Mouse (Mus musculus): Measurements from ENCODE around the gene Tbx4. TPM values are rescaled to one million over a fixed set of nuclear protein-coding genes. Genes with fewer than 3 reads are reported as not detected.

Tbx4 gene
- polyA plus RNA-seq, 1 experiment from 2014 or later: 0.04 TPM

- peaks cover 98% of the 10 kb centered on the region for H3K27me3 ChIP-seq (ENCODE audit: low read depth, poor library complexity, severe bottlenecking)
- peak overlapping the region; percentile 58 for H3K4me3 ChIP-seq
- no peak overlapping the region for H3K27ac ChIP-seq (replicated peaks)
- WGBS: 4% methylated on average over 24 of the region's 24 CpGs
- peaks cover 51% of the 10 kb centered on the region for H3K4me1 ChIP-seq
- DNase-seq (ENCODE audit: low spot score): peak; percentile 35
- no peaks in the 10 kb centered on the region for H3K36me3 ChIP-seq
- H3K9me3 ChIP-seq (replicated peaks): no peaks in the 10 kb centered on the region
Measured at GRCm38 (mm10) chr11:85842596-85843346, 43.5 kb upstream of the Tbx4 start.

GRCm38 (mm10) chr11:85843347-85843692 is 42.9 kb upstream of the Tbx4 start:
- peak overlapping the region; percentile 58 for H3K4me3 ChIP-seq
- H3K9me3 ChIP-seq (replicated peaks): no peaks in the 10 kb centered on the region
- H3K4me1 ChIP-seq: peaks cover 45% of the 10 kb centered on the region
- no peaks in the 10 kb centered on the region for H3K36me3 ChIP-seq
- DNase-seq (ENCODE audit: low spot score): peak; percentile 81
- H3K27ac ChIP-seq (replicated peaks): peak overlapping the region; percentile 65
- WGBS: under 1% methylated on average over 18 of the region's 18 CpGs
- peaks cover 98% of the 10 kb centered on the region for H3K27me3 ChIP-seq (ENCODE audit: low read depth, poor library complexity, severe bottlenecking)

GRCm38 (mm10) chr11:85844144-85844965 is 41.9 kb upstream of the Tbx4 start:
- Histone ChIP-seq H3K4me1 (peaks cover 45% of the 10 kb centered on the region), H3K27ac (replicated peaks) (peak overlapping the region; percentile 65), H3K27me3 (ENCODE audit: low read depth, poor library complexity, severe bottlenecking) (peaks cover 93% of the 10 kb centered on the region), H3K9me3 (replicated peaks) (no peaks in the 10 kb centered on the region), H3K36me3 (no peaks in the 10 kb centered on the region), H3K4me3 (peak overlapping the region; percentile 58)
- peak; percentile 92 for DNase-seq (ENCODE audit: low spot score)
- under 1% methylated on average over 54 of the region's 54 CpGs for WGBS

GRCm38 (mm10) chr11:85844971-85845370 is 41.3 kb upstream of the Tbx4 start:
- no peak for DNase-seq (ENCODE audit: low spot score)
- H3K27ac ChIP-seq (replicated peaks): no peak overlapping the region; the same call in 1 of the 2 replicates
- WGBS: 28% methylated on average over 5 of the region's 5 CpGs
- peaks cover 45% of the 10 kb centered on the region for H3K4me1 ChIP-seq
- H3K36me3 ChIP-seq: no peaks in the 10 kb centered on the region
- peaks cover 91% of the 10 kb centered on the region for H3K27me3 ChIP-seq (ENCODE audit: low read depth, poor library complexity, severe bottlenecking)
- peak overlapping the region; percentile 58 for H3K4me3 ChIP-seq
- no peaks in the 10 kb centered on the region for H3K9me3 ChIP-seq (replicated peaks)

GRCm38 (mm10) chr11:85845921-85846320 is 40.3 kb upstream of the Tbx4 start:
- no peak for DNase-seq (ENCODE audit: low spot score)
- Histone ChIP-seq H3K27ac (replicated peaks) (no peak overlapping the region), H3K27me3 (ENCODE audit: low read depth, poor library complexity, severe bottlenecking) (peaks cover 86% of the 10 kb centered on the region), H3K4me3 (no peak overlapping the region), H3K4me1 (peaks cover 40% of the 10 kb centered on the region), H3K36me3 (no peaks in the 10 kb centered on the region), H3K9me3 (replicated peaks) (no peaks in the 10 kb centered on the region)
- WGBS: 45% methylated on average over 5 of the region's 5 CpGs

DNA sequence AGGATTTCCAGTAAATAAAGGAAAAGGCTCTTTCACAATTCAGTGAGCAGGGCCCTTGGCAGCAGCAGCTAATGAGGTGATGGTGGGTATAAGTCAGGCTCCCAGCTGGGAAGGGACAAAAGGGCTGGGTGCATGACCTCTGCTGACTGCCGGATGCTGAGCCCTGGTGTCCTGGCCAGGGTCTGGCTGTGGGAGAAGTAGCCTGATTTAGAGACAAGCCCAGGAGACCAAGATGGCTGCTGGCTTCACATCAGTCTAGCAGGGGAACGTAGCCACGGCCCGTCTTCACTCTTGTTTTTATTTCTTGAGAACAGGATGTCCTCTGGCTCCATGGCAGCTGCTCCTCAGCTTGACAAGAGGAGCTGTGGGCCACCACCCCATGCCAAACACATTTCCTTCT is 39.7 kb upstream of the Tbx4 start:
- H3K4me3 ChIP-seq: no peak overlapping the region
- DNase-seq (ENCODE audit: low spot score): no peak
- no peak overlapping the region for H3K27ac ChIP-seq (replicated peaks)
- no peaks in the 10 kb centered on the region for H3K36me3 ChIP-seq
- WGBS: 58% methylated on average over 4 of the region's 4 CpGs
- H3K27me3 ChIP-seq (ENCODE audit: low read depth, poor library complexity, severe bottlenecking): peaks cover 83% of the 10 kb centered on the region
- H3K4me1 ChIP-seq: peaks cover 38% of the 10 kb centered on the region
- H3K9me3 ChIP-seq (replicated peaks): no peaks in the 10 kb centered on the region

DNA sequence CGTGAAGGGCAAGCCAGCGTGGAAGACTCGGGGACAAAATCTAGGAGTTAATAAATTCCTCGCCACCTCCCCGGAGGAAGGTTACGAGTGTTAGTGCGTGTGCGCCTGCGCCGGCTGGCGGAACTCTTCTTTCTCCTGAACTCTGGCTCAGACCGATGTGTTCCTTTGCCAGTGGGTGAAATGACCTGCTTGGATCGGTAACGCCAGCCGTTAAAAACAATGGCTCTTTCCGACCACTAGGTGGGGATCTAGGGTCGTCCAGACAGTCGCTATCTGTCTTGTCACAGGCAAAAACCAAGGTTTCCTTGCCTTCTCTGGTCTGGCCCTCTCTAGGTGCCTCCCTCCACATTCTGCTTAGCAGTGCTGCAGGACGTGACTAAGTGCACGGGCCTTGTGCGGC is 37.2 kb upstream of the Tbx4 start:
- peak; percentile 82 for DNase-seq (ENCODE audit: low spot score)
- WGBS: 3% methylated on average over 21 of the region's 21 CpGs
- Histone ChIP-seq H3K36me3 (no peaks in the 10 kb centered on the region), H3K4me3 (peak overlapping the region; percentile 48), H3K27ac (replicated peaks) (peak overlapping the region; percentile 52; the same call in 1 of the 2 replicates), H3K9me3 (replicated peaks) (no peaks in the 10 kb centered on the region), H3K4me1 (peaks cover 14% of the 10 kb centered on the region), H3K27me3 (ENCODE audit: low read depth, poor library complexity, severe bottlenecking) (peaks cover 59% of the 10 kb centered on the region)

- 84% methylated on average over 6 of the region's 6 CpGs for WGBS
- Histone ChIP-seq H3K27ac (replicated peaks) (no peak within 1 kb of the TSS), H3K4me3 (0 out of 2 replicates have a peak within 1 kb of the TSS, but pooled peaks have one; percentile 48), H3K27me3 (ENCODE audit: low read depth, poor library complexity, severe bottlenecking) (peaks cover 49% of the 10 kb centered on the region), H3K36me3 (no peaks in the 10 kb centered on the region), H3K9me3 (replicated peaks) (no peaks in the 10 kb centered on the region), H3K4me1 (0 out of 2 replicates have a peak, but pooled peaks cover 9% of the 10 kb centered on the region)
- DNase-seq (ENCODE audit: low spot score): no peak
Measured at GRCm38 (mm10) chr11:85850233-85850632, 36.0 kb upstream of the Tbx4 start, which contains the start of gene Gm11444. Gene Gm11444 (minus strand): TSS chr11:85850333.

GRCm38 (mm10) chr11:85850758-85851157 is 35.5 kb upstream of the Tbx4 start:
- Histone ChIP-seq H3K9me3 (replicated peaks) (no peaks in the 10 kb centered on the region), H3K36me3 (no peaks in the 10 kb centered on the region), H3K27ac (replicated peaks) (no peak overlapping the region), H3K27me3 (ENCODE audit: low read depth, poor library complexity, severe bottlenecking) (peaks cover 44% of the 10 kb centered on the region), H3K4me3 (no peak overlapping the region), H3K4me1 (0 out of 2 replicates have a peak, but pooled peaks cover 9% of the 10 kb centered on the region)
- DNase-seq (ENCODE audit: low spot score): no peak
- WGBS: 47% methylated on average over 6 of the region's 6 CpGs

DNA sequence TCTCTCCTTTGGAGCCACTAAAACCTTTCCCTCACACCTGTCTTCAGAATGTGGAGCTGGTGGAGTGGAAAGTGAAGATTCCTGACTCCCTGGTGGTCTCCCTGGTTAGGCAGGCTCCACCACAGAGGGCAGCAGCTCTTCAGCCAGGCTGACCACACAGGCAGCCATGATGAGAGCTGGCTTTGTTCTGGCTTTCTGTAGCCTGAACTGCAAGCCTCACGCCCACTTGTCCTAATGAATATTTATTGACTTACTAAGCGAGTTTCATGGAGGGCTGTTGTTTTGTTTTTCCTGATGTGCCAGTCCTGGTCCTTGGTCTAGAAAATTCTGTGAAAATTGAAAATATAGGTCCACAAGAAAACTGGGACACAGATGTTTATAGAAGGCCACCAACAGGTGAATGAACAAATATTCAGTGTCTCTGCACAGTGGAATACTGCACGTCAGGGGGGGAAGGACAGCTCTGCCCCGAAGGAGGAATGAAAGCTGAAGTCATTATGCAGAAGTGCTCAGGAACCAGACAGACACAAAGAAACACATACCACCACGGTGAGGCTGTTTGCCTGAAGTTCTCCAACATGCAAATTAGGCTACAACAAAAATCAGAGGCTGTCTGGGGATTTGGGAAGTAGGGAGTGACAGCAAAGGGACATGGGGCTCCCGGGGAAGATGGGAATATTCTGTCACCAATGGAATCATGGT is 28.1 kb upstream of the Tbx4 start:
- Histone ChIP-seq H3K4me3 (peak overlapping the region; percentile 33), H3K27me3 (ENCODE audit: low read depth, poor library complexity, severe bottlenecking) (peaks cover 3% of the 10 kb centered on the region), H3K27ac (replicated peaks) (peak overlapping the region; percentile 84), H3K9me3 (replicated peaks) (no peaks in the 10 kb centered on the region), H3K36me3 (no peaks in the 10 kb centered on the region), H3K4me1 (peaks cover 14% of the 10 kb centered on the region)
- DNase-seq (ENCODE audit: low spot score): peak; percentile 67
- 15% methylated on average over 6 of the region's 6 CpGs for WGBS

GRCm38 (mm10) chr11:85864363-85864762 is 21.9 kb upstream of the Tbx4 start:
- Histone ChIP-seq H3K27ac (replicated peaks) (no peak overlapping the region), H3K4me1 (no peaks in the 10 kb centered on the region), H3K9me3 (replicated peaks) (no peaks in the 10 kb centered on the region), H3K4me3 (no peak overlapping the region), H3K36me3 (no peaks in the 10 kb centered on the region), H3K27me3 (ENCODE audit: low read depth, poor library complexity, severe bottlenecking) (peaks cover 7% of the 10 kb centered on the region)
- 36% methylated on average over 7 of the region's 7 CpGs for WGBS
- peak; percentile 27 for DNase-seq (ENCODE audit: low spot score)

DNA sequence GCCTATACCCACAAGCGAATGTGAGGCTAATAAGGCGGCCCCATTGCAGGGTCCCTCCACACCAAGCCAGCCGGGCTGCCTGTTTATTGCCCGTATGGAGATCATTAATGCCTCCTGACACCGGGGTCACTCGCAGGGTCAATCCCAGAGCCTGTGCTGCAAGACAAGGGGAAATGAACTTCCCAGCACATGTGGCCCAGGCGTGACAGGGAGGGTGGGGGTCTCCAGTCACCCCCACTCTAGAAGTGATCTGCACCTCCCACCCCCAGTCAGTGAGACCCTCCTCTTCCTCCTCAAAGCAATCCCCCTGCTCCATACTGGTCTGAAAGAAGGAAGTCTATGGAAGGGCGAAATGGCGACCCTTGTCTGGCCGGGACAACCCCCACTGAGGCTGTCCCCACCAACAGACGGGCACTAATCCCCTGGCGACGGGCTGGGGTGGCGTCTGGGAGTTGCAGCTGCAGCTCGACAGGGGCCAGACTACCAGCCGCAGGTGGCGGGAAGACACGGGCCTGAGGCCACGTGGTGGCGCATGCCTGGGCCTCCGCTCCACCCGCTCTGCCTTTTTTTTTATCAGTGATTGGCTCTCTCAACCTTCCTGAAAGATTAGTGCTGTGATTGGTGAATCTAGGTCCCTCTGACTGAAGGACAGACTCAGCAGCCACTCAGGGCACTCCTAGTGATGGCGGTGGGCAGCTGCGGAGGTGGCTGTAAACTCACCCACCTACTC is 10.0 kb upstream of the Tbx4 start:
- WGBS: 63% methylated on average over 24 of the region's 24 CpGs
- Histone ChIP-seq H3K27ac (replicated peaks) (peak overlapping the region; percentile 39; the same call in 1 of the 2 replicates), H3K4me3 (no peak overlapping the region), H3K9me3 (replicated peaks) (no peaks in the 10 kb centered on the region), H3K36me3 (no peaks in the 10 kb centered on the region), H3K27me3 (ENCODE audit: low read depth, poor library complexity, severe bottlenecking) (peaks cover 56% of the 10 kb centered on the region), H3K4me1 (peaks cover 7% of the 10 kb centered on the region)
- DNase-seq (ENCODE audit: low spot score): peak; percentile 34
